Mouse (Mus musculus): Measurements from ENCODE around the gene Zscan20. TPM values are rescaled to one million over a fixed set of nuclear protein-coding genes. Genes with fewer than 3 reads are reported as not detected.

Gene Zscan20
- polyA plus RNA-seq, 1 experiment: 7.7 TPM

DNA sequence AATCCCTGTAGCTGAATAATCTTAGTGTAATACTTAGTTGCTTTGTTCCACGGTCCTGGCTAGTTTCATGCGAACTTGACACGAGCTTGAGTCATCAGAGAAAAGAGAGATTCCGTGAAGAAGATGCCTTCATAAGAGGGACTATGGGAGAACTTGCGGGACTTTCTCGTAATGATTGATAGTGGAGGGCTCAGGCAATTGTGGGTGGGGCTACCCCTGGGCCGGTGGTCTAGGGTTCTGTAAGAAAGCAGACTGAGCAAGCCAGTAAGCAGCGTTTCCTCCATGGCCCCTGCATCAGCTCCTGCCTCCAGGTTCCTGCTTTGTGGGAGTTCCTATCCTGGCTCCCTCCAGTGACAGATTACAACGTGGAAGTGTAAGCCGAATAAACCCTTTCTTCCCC lies 808 bp upstream of the Zscan20 start:
- Histone ChIP-seq H3K27ac (ENCODE audit: control insufficient read depth, insufficient read depth, low read depth, low read length) (no peak overlapping the region), H3K27me3 (ENCODE audit: control insufficient read depth, insufficient read depth, low read length) (no peaks in the 10 kb centered on the region), H3K4me1 (ENCODE audit: control insufficient read depth, insufficient read depth, low read length) (peaks cover 7% of the 10 kb centered on the region; the same call in 1 of the 2 replicates), H3K4me3 (ENCODE audit: control insufficient read depth, low read depth, low read length) (no peak overlapping the region), H3K36me3 (ENCODE audit: control insufficient read depth, insufficient read depth, low read length) (peaks cover 2% of the 10 kb centered on the region; the same call in 1 of the 2 replicates)
- no peak for TF ChIP-seq POLR2A (IDR thresholded peaks at IDR 0.05; ENCODE audit: control insufficient read depth, low read depth, low read length)
- TF ChIP-seq CTCF (IDR thresholded peaks at IDR 0.05; ENCODE audit: control insufficient read depth, insufficient read depth, insufficient replicate concordance, low read depth, low read length): no peak

DNA sequence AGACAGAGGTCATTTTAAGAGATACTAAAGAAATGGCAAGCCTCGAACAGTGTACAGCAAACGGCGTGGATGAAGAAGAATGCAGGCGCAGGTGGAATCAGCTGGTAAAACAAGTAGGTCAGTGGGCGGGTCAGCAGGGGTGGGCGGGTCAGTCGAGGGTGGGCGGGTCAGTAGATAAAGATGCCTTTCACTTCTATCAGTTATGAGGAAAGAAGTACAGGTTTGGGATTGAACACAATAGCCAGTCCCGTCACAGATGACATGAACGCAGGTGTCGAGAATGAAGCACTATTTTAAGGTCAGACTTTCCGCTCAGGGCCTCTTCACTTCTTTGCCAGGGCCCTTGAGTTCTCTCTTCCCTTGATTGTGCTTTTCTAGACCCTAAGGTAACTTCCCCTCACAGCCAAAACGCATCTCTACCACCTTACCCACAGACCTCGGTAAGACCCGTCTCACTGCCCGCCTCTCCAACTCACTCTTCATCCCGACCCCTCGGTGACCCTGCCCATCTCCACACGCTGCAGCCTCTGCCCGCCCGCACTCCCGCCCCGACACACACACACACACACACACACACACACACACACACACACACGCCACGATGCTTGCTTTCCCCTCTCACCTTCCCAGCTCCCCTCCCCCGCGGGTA lies 498 bp downstream of the Zscan20 start:
- peak overlapping the region; percentile 88 for H3K4me3 ChIP-seq (ENCODE audit: control insufficient read depth, low read depth, low read length)
- peak overlapping the region; percentile 29 for H3K27ac ChIP-seq (ENCODE audit: control insufficient read depth, insufficient read depth, low read depth, low read length)
- peaks cover 2% of the 10 kb centered on the region; the same call in 1 of the 2 replicates for H3K36me3 ChIP-seq (ENCODE audit: control insufficient read depth, insufficient read depth, low read length)
- TF ChIP-seq CTCF (IDR thresholded peaks at IDR 0.05; ENCODE audit: control insufficient read depth, insufficient read depth, insufficient replicate concordance, low read depth, low read length) (no peak), POLR2A (IDR thresholded peaks at IDR 0.05; ENCODE audit: control insufficient read depth, low read depth, low read length) (no peak)
- peaks cover 7% of the 10 kb centered on the region; the same call in 1 of the 2 replicates for H3K4me1 ChIP-seq (ENCODE audit: control insufficient read depth, insufficient read depth, low read length)
- no peaks in the 10 kb centered on the region for H3K27me3 ChIP-seq (ENCODE audit: control insufficient read depth, insufficient read depth, low read length)

DNA sequence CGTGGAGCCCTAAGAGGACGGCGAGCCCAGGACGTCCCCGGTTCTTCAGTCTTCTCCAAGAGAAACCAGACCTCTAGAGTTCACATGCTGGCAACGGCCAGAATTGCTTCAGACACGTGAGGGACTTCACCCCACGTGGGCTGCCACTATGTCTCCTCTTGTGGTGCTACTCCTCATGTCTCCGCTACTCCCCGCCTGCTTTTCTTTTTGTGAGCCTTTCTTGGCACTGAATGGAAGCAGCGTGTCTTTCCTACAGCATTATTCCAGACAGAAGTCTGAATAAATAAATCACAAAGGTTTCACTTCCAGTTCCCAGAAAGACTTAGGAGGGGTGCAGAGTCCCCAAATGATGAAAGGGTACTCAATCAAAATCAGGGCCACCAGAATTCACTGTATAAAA lies 2.2 kb downstream of the Zscan20 start:
- H3K4me3 ChIP-seq (ENCODE audit: control insufficient read depth, low read depth, low read length): no peak overlapping the region
- peaks cover 7% of the 10 kb centered on the region; the same call in 1 of the 2 replicates for H3K4me1 ChIP-seq (ENCODE audit: control insufficient read depth, insufficient read depth, low read length)
- H3K36me3 ChIP-seq (ENCODE audit: control insufficient read depth, insufficient read depth, low read length): peaks cover 3% of the 10 kb centered on the region; the same call in 1 of the 2 replicates
- H3K27ac ChIP-seq (ENCODE audit: control insufficient read depth, insufficient read depth, low read depth, low read length): no peak overlapping the region
- H3K27me3 ChIP-seq (ENCODE audit: control insufficient read depth, insufficient read depth, low read length): no peaks in the 10 kb centered on the region
- no peak for TF ChIP-seq POLR2A (IDR thresholded peaks at IDR 0.05; ENCODE audit: control insufficient read depth, low read depth, low read length)
- TF ChIP-seq CTCF (IDR thresholded peaks at IDR 0.05; ENCODE audit: control insufficient read depth, insufficient read depth, insufficient replicate concordance, low read depth, low read length): no peak

GRCm38 (mm10) chr4:128606586-128606985 lies 3.3 kb downstream of the Zscan20 start:
- Histone ChIP-seq H3K27me3 (ENCODE audit: control insufficient read depth, insufficient read depth, low read length) (no peaks in the 10 kb centered on the region), H3K4me1 (ENCODE audit: control insufficient read depth, insufficient read depth, low read length) (peaks cover 7% of the 10 kb centered on the region; the same call in 1 of the 2 replicates), H3K36me3 (ENCODE audit: control insufficient read depth, insufficient read depth, low read length) (peaks cover 3% of the 10 kb centered on the region; the same call in 1 of the 2 replicates), H3K4me3 (ENCODE audit: control insufficient read depth, low read depth, low read length) (no peak overlapping the region), H3K27ac (ENCODE audit: control insufficient read depth, insufficient read depth, low read depth, low read length) (peak overlapping the region; percentile 2; the same call in 1 of the 2 replicates)
- TF ChIP-seq POLR2A (IDR thresholded peaks at IDR 0.05; ENCODE audit: control insufficient read depth, low read depth, low read length): no peak
- no peak for TF ChIP-seq CTCF (IDR thresholded peaks at IDR 0.05; ENCODE audit: control insufficient read depth, insufficient read depth, insufficient replicate concordance, low read depth, low read length)

DNA sequence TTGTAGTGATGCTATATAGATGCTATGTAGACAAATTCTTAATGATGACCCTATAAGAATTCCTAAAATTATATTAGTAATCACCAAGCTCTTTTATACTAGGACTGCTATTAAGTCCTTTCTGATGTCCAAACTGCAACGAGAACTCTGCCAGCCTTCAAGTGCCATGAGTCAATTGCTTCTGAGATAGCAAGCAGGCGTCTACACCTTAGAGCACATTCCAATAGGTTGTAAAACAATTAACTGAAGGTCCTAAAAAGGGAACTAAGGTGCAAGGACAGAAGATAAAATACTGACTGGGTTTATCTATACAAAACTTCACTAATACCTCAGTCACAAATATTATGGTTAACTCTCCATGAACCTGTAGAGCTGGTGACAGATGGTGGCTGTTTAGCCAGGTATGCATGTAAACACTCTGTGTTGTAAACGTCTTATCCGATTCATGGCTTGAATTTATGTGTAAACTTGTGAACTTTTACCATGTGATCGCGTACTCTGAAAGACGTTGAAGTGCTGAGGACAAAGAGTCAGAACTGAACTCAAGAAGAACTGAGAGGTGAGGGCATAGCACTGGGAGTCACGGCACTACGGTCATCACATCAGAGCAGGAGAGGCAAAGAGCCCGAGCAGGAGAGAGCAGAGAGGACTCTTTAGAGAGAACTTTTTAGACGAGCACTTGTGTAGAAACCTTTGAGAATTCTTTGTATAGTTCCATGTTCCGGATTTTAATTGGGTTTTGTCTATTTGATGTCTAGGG lies 11.9 kb downstream of the Zscan20 start:
- no peaks in the 10 kb centered on the region for H3K27me3 ChIP-seq (ENCODE audit: control insufficient read depth, insufficient read depth, low read length)
- no peak overlapping the region for H3K4me3 ChIP-seq (ENCODE audit: control insufficient read depth, low read depth, low read length)
- H3K27ac ChIP-seq (ENCODE audit: control insufficient read depth, insufficient read depth, low read depth, low read length): no peak overlapping the region
- H3K4me1 ChIP-seq (ENCODE audit: control insufficient read depth, insufficient read depth, low read length): no peaks in the 10 kb centered on the region
- TF ChIP-seq POLR2A (IDR thresholded peaks at IDR 0.05; ENCODE audit: control insufficient read depth, low read depth, low read length) (no peak), CTCF (IDR thresholded peaks at IDR 0.05; ENCODE audit: control insufficient read depth, insufficient read depth, insufficient replicate concordance, low read depth, low read length) (no peak)
- no peaks in the 10 kb centered on the region for H3K36me3 ChIP-seq (ENCODE audit: control insufficient read depth, insufficient read depth, low read length)

- TF ChIP-seq CTCF (IDR thresholded peaks at IDR 0.05; ENCODE audit: control insufficient read depth, insufficient read depth, insufficient replicate concordance, low read depth, low read length) (no peak), POLR2A (IDR thresholded peaks at IDR 0.05; ENCODE audit: control insufficient read depth, low read depth, low read length) (no peak)
- Histone ChIP-seq H3K4me1 (ENCODE audit: control insufficient read depth, insufficient read depth, low read length) (no peaks in the 10 kb centered on the region), H3K27me3 (ENCODE audit: control insufficient read depth, insufficient read depth, low read length) (no peaks in the 10 kb centered on the region), H3K36me3 (ENCODE audit: control insufficient read depth, insufficient read depth, low read length) (peaks cover 4% of the 10 kb centered on the region), H3K4me3 (ENCODE audit: control insufficient read depth, low read depth, low read length) (no peak overlapping the region), H3K27ac (ENCODE audit: control insufficient read depth, insufficient read depth, low read depth, low read length) (no peak overlapping the region)
Observed at GRCm38 (mm10) chr4:128594062-128594461, 15.8 kb downstream of the Zscan20 start.

GRCm38 (mm10) chr4:128593286-128593685 lies 16.6 kb downstream of the Zscan20 start:
- no peak for TF ChIP-seq CTCF (IDR thresholded peaks at IDR 0.05; ENCODE audit: control insufficient read depth, insufficient read depth, insufficient replicate concordance, low read depth, low read length)
- no peak for TF ChIP-seq POLR2A (IDR thresholded peaks at IDR 0.05; ENCODE audit: control insufficient read depth, low read depth, low read length)
- H3K4me3 ChIP-seq (ENCODE audit: control insufficient read depth, low read depth, low read length): no peak overlapping the region
- H3K27me3 ChIP-seq (ENCODE audit: control insufficient read depth, insufficient read depth, low read length): no peaks in the 10 kb centered on the region
- peaks cover 4% of the 10 kb centered on the region for H3K36me3 ChIP-seq (ENCODE audit: control insufficient read depth, insufficient read depth, low read length)
- H3K27ac ChIP-seq (ENCODE audit: control insufficient read depth, insufficient read depth, low read depth, low read length): no peak overlapping the region
- no peaks in the 10 kb centered on the region for H3K4me1 ChIP-seq (ENCODE audit: control insufficient read depth, insufficient read depth, low read length)

Measured in testis, adult 2 months (tissue).